Mouse (Mus musculus) midbrain, embryonic 12.5 days (tissue): Measurements from ENCODE around the gene Slco2b1. TPM values are rescaled to one million over a fixed set of nuclear protein-coding genes. Genes with fewer than 3 reads are reported as not detected.
A peak's percentile ranks its signal among the peaks of the same experiment; 100 is the strongest.

ENCODE experiments used
- ATAC-seq: fragments of 200-750 bp; cut with Nextera tagmentation; 2 replicates; pipeline ENCODE4 v1.8.0; 2017; ENCODE audit warnings: low read depth, moderate TSS enrichment, moderate library complexity; ENCODE audit not compliant: low FRiP score
- H3K27ac ChIP-seq: fragments of 300-500 bp; sonication (generic); replicated peaks from 2 replicates; pipeline ENCODE4 v1.5.1; 2016; ENCODE audit warnings: mild to moderate bottlenecking
- H3K27me3 ChIP-seq: fragments of 300-500 bp; sonication (generic); 2 replicates; pipeline ENCODE4 v1.6.1; 2016; ENCODE audit warnings: mild to moderate bottlenecking
- H3K36me3 ChIP-seq: fragments of 300-500 bp; sonication (generic); 2 replicates; pipeline ENCODE4 v1.6.1; 2016
- H3K4me1 ChIP-seq: fragments of 300-500 bp; sonication (generic); 2 replicates; pipeline ENCODE4 v1.6.1; 2016
- H3K4me2 ChIP-seq: fragments of 300-500 bp; sonication (generic); replicated peaks from 2 replicates; pipeline ENCODE4 v1.6.1; 2016; ENCODE audit warnings: mild to moderate bottlenecking, moderate library complexity
- H3K4me3 ChIP-seq: fragments of 300-500 bp; sonication (generic); 2 replicates; pipeline ENCODE4 v1.5.1; 2016; ENCODE audit warnings: mild to moderate bottlenecking
- H3K9ac ChIP-seq: fragments of 300-500 bp; sonication (generic); replicated peaks from 2 replicates; pipeline ENCODE4 v1.6.1; 2016; ENCODE audit warnings: mild to moderate bottlenecking, moderate library complexity
- H3K9me3 ChIP-seq: fragments of 300-500 bp; sonication (generic); 2 replicates; pipeline ENCODE4 v1.6.1; 2016; ENCODE audit warnings: mild to moderate bottlenecking
- WGBS: fragments of 180-500 bp; shearing (Covaris S2); methylation state at CpG from one replicate; pipeline ENCODE4 v1.1.7; 2016; 5-methylcytosine and 5-hydroxymethylcytosine counted together
- polyA plus RNA-seq: library from polyadenylated mRNA; unstranded; fragments of >200 nt; fragmentation: Nextera tagmentation; extraction: Ambion mirVana; gene quantifications from 2 replicates; pipeline ENCODE4 v1.2.1, GENCODE M21; 2016

Slco2b1 gene
- polyA plus RNA-seq, 1 experiment from 2014 or later = 3.7 TPM

- H3K4me2 ChIP-seq = no peak overlapping the region
- no peak for ATAC-seq
- WGBS = 60% methylated on average over 11 of the region's 11 CpGs
- H3K36me3 ChIP-seq = no peaks in the 10 kb centered on the region
- 0 out of 2 replicates have a peak overlapping the region, but pooled peaks have one; percentile 11 for H3K27ac ChIP-seq
- H3K4me3 ChIP-seq = no peak overlapping the region
- H3K27me3 ChIP-seq = no peaks in the 10 kb centered on the region
- H3K9ac ChIP-seq = no peak overlapping the region
- H3K4me1 ChIP-seq = peaks cover 8% of the 10 kb centered on the region
- no peaks in the 10 kb centered on the region for H3K9me3 ChIP-seq
These were observed 46.3 kb downstream of the Slco2b1 start for GRCm38 (mm10) chr7:99664571-99665485.

GRCm38 (mm10) chr7:99663507-99664220, 47.5 kb downstream of the Slco2b1 start:
- H3K27me3 ChIP-seq = no peaks in the 10 kb centered on the region
- H3K4me2 ChIP-seq = no peak overlapping the region
- H3K36me3 ChIP-seq = no peaks in the 10 kb centered on the region
- 87% methylated on average over 9 of the region's 9 CpGs for WGBS
- H3K27ac ChIP-seq = no peak overlapping the region
- H3K4me3 ChIP-seq = no peak overlapping the region
- H3K4me1 ChIP-seq = peaks cover 8% of the 10 kb centered on the region
- no peak overlapping the region for H3K9ac ChIP-seq
- no peaks in the 10 kb centered on the region for H3K9me3 ChIP-seq
- no peak for ATAC-seq

GRCm38 (mm10) chr7:99662311-99662710, 48.8 kb downstream of the Slco2b1 start:
- no peaks in the 10 kb centered on the region for H3K27me3 ChIP-seq
- no peak overlapping the region for H3K9ac ChIP-seq
- H3K36me3 ChIP-seq = no peaks in the 10 kb centered on the region
- H3K9me3 ChIP-seq = no peaks in the 10 kb centered on the region
- 63% methylated on average over 2 of the region's 2 CpGs for WGBS
- no peak overlapping the region for H3K27ac ChIP-seq
- no peak overlapping the region for H3K4me3 ChIP-seq
- H3K4me2 ChIP-seq = no peak overlapping the region
- ATAC-seq = no peak
- H3K4me1 ChIP-seq = peaks cover 8% of the 10 kb centered on the region

GRCm38 (mm10) chr7:99661571-99662230, 49.4 kb downstream of the Slco2b1 start:
- WGBS = 81% methylated on average over 14 of the region's 14 CpGs
- H3K4me1 ChIP-seq = peaks cover 8% of the 10 kb centered on the region
- H3K36me3 ChIP-seq = no peaks in the 10 kb centered on the region
- no peak overlapping the region for H3K4me2 ChIP-seq
- H3K27me3 ChIP-seq = no peaks in the 10 kb centered on the region
- no peak overlapping the region for H3K4me3 ChIP-seq
- H3K9me3 ChIP-seq = no peaks in the 10 kb centered on the region
- H3K9ac ChIP-seq = no peak overlapping the region
- H3K27ac ChIP-seq = no peak overlapping the region
- ATAC-seq = no peak

- Histone ChIP-seq H3K4me1 (peaks cover 8% of the 10 kb centered on the region), H3K4me2 (no peak overlapping the region), H3K27me3 (no peaks in the 10 kb centered on the region), H3K4me3 (no peak overlapping the region), H3K9ac (no peak overlapping the region), H3K36me3 (no peaks in the 10 kb centered on the region), H3K9me3 (no peaks in the 10 kb centered on the region), H3K27ac (no peak overlapping the region)
- WGBS = 93% methylated on average over 9 of the region's 9 CpGs
- ATAC-seq = no peak
These were observed 50.1 kb downstream of the Slco2b1 start for GRCm38 (mm10) chr7:99661071-99661470.

- Histone ChIP-seq H3K9ac (no peak overlapping the region), H3K4me2 (no peak overlapping the region), H3K27ac (no peak overlapping the region), H3K27me3 (no peaks in the 10 kb centered on the region), H3K36me3 (no peaks in the 10 kb centered on the region), H3K9me3 (no peaks in the 10 kb centered on the region), H3K4me1 (no peaks in the 10 kb centered on the region; the same call in 1 of the 2 replicates), H3K4me3 (no peak overlapping the region)
- no peak; the same call in 1 of the 2 replicates for ATAC-seq
- 47% methylated on average over 12 of the region's 12 CpGs for WGBS
These were observed 51.6 kb downstream of the Slco2b1 start for GRCm38 (mm10) chr7:99659379-99660029.

GRCm38 (mm10) chr7:99654244-99654643, 56.9 kb downstream of the Slco2b1 start:
- ATAC-seq = no peak
- no peaks in the 10 kb centered on the region for H3K9me3 ChIP-seq
- H3K4me2 ChIP-seq = no peak overlapping the region
- H3K27me3 ChIP-seq = peaks cover 5% of the 10 kb centered on the region; the same call in 1 of the 2 replicates
- H3K36me3 ChIP-seq = no peaks in the 10 kb centered on the region
- no peaks in the 10 kb centered on the region for H3K4me1 ChIP-seq
- no peak overlapping the region for H3K27ac ChIP-seq
- H3K9ac ChIP-seq = no peak overlapping the region
- no peak overlapping the region for H3K4me3 ChIP-seq
- WGBS = 84% methylated on average over 11 of the region's 11 CpGs

- H3K4me2 ChIP-seq = no peak overlapping the region
- WGBS = 57% methylated on average over 4 of the region's 4 CpGs
- peaks cover 5% of the 10 kb centered on the region; the same call in 1 of the 2 replicates for H3K27me3 ChIP-seq
- H3K9ac ChIP-seq = no peak overlapping the region
- H3K9me3 ChIP-seq = no peaks in the 10 kb centered on the region
- no peak overlapping the region for H3K27ac ChIP-seq
- H3K4me1 ChIP-seq = no peaks in the 10 kb centered on the region
- H3K36me3 ChIP-seq = no peaks in the 10 kb centered on the region
- no peak overlapping the region for H3K4me3 ChIP-seq
- no peak for ATAC-seq
These were observed 61.6 kb downstream of the Slco2b1 start for GRCm38 (mm10) chr7:99649585-99649984.

GRCm38 (mm10) chr7:99648623-99649022, 62.5 kb downstream of the Slco2b1 start:
- no peak for ATAC-seq
- 10% methylated on average over 6 of the region's 6 CpGs for WGBS
- no peaks in the 10 kb centered on the region for H3K4me1 ChIP-seq
- H3K36me3 ChIP-seq = no peaks in the 10 kb centered on the region
- no peak overlapping the region for H3K4me3 ChIP-seq
- no peak overlapping the region for H3K27ac ChIP-seq
- peaks cover 5% of the 10 kb centered on the region; the same call in 1 of the 2 replicates for H3K27me3 ChIP-seq
- no peaks in the 10 kb centered on the region for H3K9me3 ChIP-seq
- no peak overlapping the region for H3K9ac ChIP-seq
- H3K4me2 ChIP-seq = no peak overlapping the region

- peaks cover 12% of the 10 kb centered on the region; the same call in 1 of the 2 replicates for H3K27me3 ChIP-seq
- H3K4me2 ChIP-seq = no peak overlapping the region
- ATAC-seq = no peak
- no peaks in the 10 kb centered on the region for H3K36me3 ChIP-seq
- H3K27ac ChIP-seq = no peak overlapping the region
- no peak overlapping the region for H3K9ac ChIP-seq
- H3K9me3 ChIP-seq = no peaks in the 10 kb centered on the region
- 0 out of 2 replicates have a peak, but pooled peaks cover 4% of the 10 kb centered on the region for H3K4me1 ChIP-seq
- no peak overlapping the region for H3K4me3 ChIP-seq
- WGBS = 83% methylated on average over 7 of the region's 7 CpGs
These were observed 66.4 kb downstream of the Slco2b1 start for GRCm38 (mm10) chr7:99644701-99645100.

GRCm38 (mm10) chr7:99642078-99642477, 69.1 kb downstream of the Slco2b1 start:
- WGBS = 37% methylated on average over 3 of the region's 3 CpGs
- no peak overlapping the region for H3K9ac ChIP-seq
- no peak overlapping the region for H3K4me2 ChIP-seq
- no peaks in the 10 kb centered on the region for H3K9me3 ChIP-seq
- H3K27ac ChIP-seq = no peak overlapping the region; the same call in 1 of the 2 replicates
- H3K27me3 ChIP-seq = peaks cover 12% of the 10 kb centered on the region; the same call in 1 of the 2 replicates
- no peak overlapping the region for H3K4me3 ChIP-seq
- H3K4me1 ChIP-seq = 0 out of 2 replicates have a peak, but pooled peaks cover 4% of the 10 kb centered on the region
- no peaks in the 10 kb centered on the region for H3K36me3 ChIP-seq
- peak; percentile 34; the same call in 1 of the 2 replicates for ATAC-seq
